Mouse (Mus musculus): Measurements from ENCODE around the gene Dync1i1. TPM values are rescaled to one million over a fixed set of nuclear protein-coding genes. Genes with fewer than 3 reads are reported as not detected.

Gene Dync1i1
- polyA plus RNA-seq, 1 experiment from 2014 or later = 0.79 TPM

- H3K4me2 ChIP-seq (ENCODE audit: low read depth, low read length) = no peak overlapping the region
- no peak overlapping the region for H3K4me3 ChIP-seq (replicated peaks; ENCODE audit: low read length)
- H3K27me3 ChIP-seq (ENCODE audit: control insufficient read depth, insufficient read depth, low read length) = no peaks in the 10 kb centered on the region
- ATAC-seq (ENCODE audit: insufficient read depth, low FRiP score) = no peak
- 59% methylated on average over 5 of the region's 5 CpGs for WGBS
- H3K4me1 ChIP-seq (ENCODE audit: control insufficient read depth, insufficient read depth, low read length) = no peaks in the 10 kb centered on the region
- no peaks in the 10 kb centered on the region for H3K36me3 ChIP-seq (ENCODE audit: control insufficient read depth, insufficient read depth, low read length)
- no peak overlapping the region for H3K27ac ChIP-seq (ENCODE audit: low read length)
- H3K9me3 ChIP-seq (replicated peaks; ENCODE audit: control insufficient read depth, low read length) = no peaks in the 10 kb centered on the region
- H3K9ac ChIP-seq (ENCODE audit: low read length) = no peak overlapping the region
These were observed 68.8 kb downstream of the Dync1i1 start for GRCm38 (mm10) chr6:5794106-5794753.

DNA sequence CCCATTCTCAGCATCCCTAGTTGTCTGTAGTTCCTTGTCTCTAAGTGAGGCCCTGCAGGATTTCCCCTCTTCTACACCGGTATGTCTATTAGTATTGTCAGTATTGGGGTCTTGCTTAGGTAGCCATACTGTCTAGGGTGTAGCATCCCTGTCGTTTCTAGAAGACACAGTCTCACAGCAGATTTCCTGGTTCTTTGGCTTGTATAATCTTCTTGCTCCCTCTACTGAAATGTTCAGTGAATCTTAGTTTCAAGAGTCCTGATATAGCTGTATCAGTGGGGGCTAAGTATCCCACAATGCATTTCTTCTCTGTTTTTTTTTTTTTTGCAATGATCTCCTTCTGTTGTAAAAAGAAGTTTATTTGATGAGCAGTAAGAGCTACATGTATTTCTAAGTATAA lies 69.9 kb downstream of the Dync1i1 start:
- no peak overlapping the region for H3K4me3 ChIP-seq (replicated peaks; ENCODE audit: low read length)
- H3K4me1 ChIP-seq (ENCODE audit: control insufficient read depth, insufficient read depth, low read length) = no peaks in the 10 kb centered on the region
- H3K36me3 ChIP-seq (ENCODE audit: control insufficient read depth, insufficient read depth, low read length) = no peaks in the 10 kb centered on the region
- H3K27ac ChIP-seq (ENCODE audit: low read length) = no peak overlapping the region
- no peak for ATAC-seq (ENCODE audit: insufficient read depth, low FRiP score)
- H3K9ac ChIP-seq (ENCODE audit: low read length) = no peak overlapping the region
- no peaks in the 10 kb centered on the region for H3K9me3 ChIP-seq (replicated peaks; ENCODE audit: control insufficient read depth, low read length)
- no peak overlapping the region for H3K4me2 ChIP-seq (ENCODE audit: low read depth, low read length)
- H3K27me3 ChIP-seq (ENCODE audit: control insufficient read depth, insufficient read depth, low read length) = no peaks in the 10 kb centered on the region
- WGBS = 66% methylated on average over 2 of the region's 2 CpGs

GRCm38 (mm10) chr6:5802124-5802839 lies 76.8 kb downstream of the Dync1i1 start:
- H3K36me3 ChIP-seq (ENCODE audit: control insufficient read depth, insufficient read depth, low read length) = no peaks in the 10 kb centered on the region
- no peak overlapping the region for H3K4me2 ChIP-seq (ENCODE audit: low read depth, low read length)
- 44% methylated on average over 6 of the region's 6 CpGs for WGBS
- H3K4me1 ChIP-seq (ENCODE audit: control insufficient read depth, insufficient read depth, low read length) = no peaks in the 10 kb centered on the region
- no peak overlapping the region for H3K4me3 ChIP-seq (replicated peaks; ENCODE audit: low read length)
- no peak overlapping the region for H3K27ac ChIP-seq (ENCODE audit: low read length)
- H3K27me3 ChIP-seq (ENCODE audit: control insufficient read depth, insufficient read depth, low read length) = no peaks in the 10 kb centered on the region
- no peaks in the 10 kb centered on the region for H3K9me3 ChIP-seq (replicated peaks; ENCODE audit: control insufficient read depth, low read length)
- ATAC-seq (ENCODE audit: insufficient read depth, low FRiP score) = peak; percentile 56; the same call in 1 of the 2 replicates
- H3K9ac ChIP-seq (ENCODE audit: low read length) = no peak overlapping the region

- no peak overlapping the region for H3K27ac ChIP-seq (ENCODE audit: low read length)
- ATAC-seq (ENCODE audit: insufficient read depth, low FRiP score) = no peak
- 51% methylated on average over 11 of the region's 11 CpGs for WGBS
- H3K9ac ChIP-seq (ENCODE audit: low read length) = no peak overlapping the region
- H3K36me3 ChIP-seq (ENCODE audit: control insufficient read depth, insufficient read depth, low read length) = no peaks in the 10 kb centered on the region
- H3K4me2 ChIP-seq (ENCODE audit: low read depth, low read length) = no peak overlapping the region
- no peak overlapping the region for H3K4me3 ChIP-seq (replicated peaks; ENCODE audit: low read length)
- H3K9me3 ChIP-seq (replicated peaks; ENCODE audit: control insufficient read depth, low read length) = no peaks in the 10 kb centered on the region
- no peaks in the 10 kb centered on the region for H3K27me3 ChIP-seq (ENCODE audit: control insufficient read depth, insufficient read depth, low read length)
- no peaks in the 10 kb centered on the region for H3K4me1 ChIP-seq (ENCODE audit: control insufficient read depth, insufficient read depth, low read length)
These were observed 77.5 kb downstream of the Dync1i1 start for GRCm38 (mm10) chr6:5802840-5803491.

DNA sequence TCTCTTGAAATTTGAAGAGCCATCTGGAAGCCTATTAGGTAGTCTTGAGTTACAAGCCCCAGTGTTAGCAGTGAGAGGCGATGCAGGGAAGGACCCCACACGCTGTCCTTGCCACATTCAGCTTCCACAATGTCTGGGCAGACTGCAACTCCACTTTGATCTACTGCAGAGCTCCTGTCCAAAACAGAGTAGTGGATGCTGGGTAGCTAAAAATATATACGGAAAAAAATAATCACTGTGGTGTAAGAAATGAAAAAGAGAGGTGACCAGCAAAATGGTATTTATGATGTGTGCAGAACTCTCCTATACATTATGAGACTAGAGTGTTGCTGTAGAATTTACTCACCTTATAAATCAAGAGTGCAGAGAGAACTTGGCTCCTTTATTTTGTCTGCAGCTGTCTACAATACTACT lies 82.6 kb downstream of the Dync1i1 start:
- no peaks in the 10 kb centered on the region for H3K27me3 ChIP-seq (ENCODE audit: control insufficient read depth, insufficient read depth, low read length)
- ATAC-seq (ENCODE audit: insufficient read depth, low FRiP score) = peak; percentile 53; the same call in 1 of the 2 replicates
- H3K4me2 ChIP-seq (ENCODE audit: low read depth, low read length) = no peak overlapping the region
- no peak overlapping the region for H3K9ac ChIP-seq (ENCODE audit: low read length)
- H3K4me3 ChIP-seq (replicated peaks; ENCODE audit: low read length) = no peak overlapping the region
- H3K9me3 ChIP-seq (replicated peaks; ENCODE audit: control insufficient read depth, low read length) = no peaks in the 10 kb centered on the region
- H3K27ac ChIP-seq (ENCODE audit: low read length) = no peak overlapping the region
- 44% methylated on average over 3 of the region's 3 CpGs for WGBS
- H3K36me3 ChIP-seq (ENCODE audit: control insufficient read depth, insufficient read depth, low read length) = no peaks in the 10 kb centered on the region
- H3K4me1 ChIP-seq (ENCODE audit: control insufficient read depth, insufficient read depth, low read length) = no peaks in the 10 kb centered on the region

- WGBS = 60% methylated on average over 1 of the region's 1 CpGs
- H3K9ac ChIP-seq (ENCODE audit: low read length) = no peak overlapping the region
These were observed 86.6 kb downstream of the Dync1i1 start for GRCm38 (mm10) chr6:5812076-5812475.

DNA sequence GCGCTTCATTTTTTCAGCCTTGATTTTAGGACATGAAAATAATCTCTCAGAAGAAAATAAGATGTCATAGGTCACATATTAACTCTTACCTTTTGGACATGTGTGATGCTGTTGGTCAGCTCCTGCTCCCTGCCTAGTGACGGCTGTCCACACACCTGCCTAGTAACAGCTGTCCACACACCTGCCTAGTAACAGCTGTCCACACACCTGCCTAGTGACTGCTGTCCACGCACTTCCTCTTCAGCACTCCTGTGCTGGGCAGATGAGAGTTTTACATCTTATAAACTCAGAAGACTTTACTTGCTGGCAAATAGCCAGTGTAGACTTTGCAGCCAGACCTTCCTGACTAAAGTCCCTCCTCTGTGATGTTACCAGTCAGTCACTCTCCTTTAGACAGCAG lies 94.2 kb downstream of the Dync1i1 start:
- no peak overlapping the region for H3K9ac ChIP-seq (ENCODE audit: low read length)
- ATAC-seq (ENCODE audit: insufficient read depth, low FRiP score) = no peak
- no peak overlapping the region for H3K4me3 ChIP-seq (replicated peaks; ENCODE audit: low read length)
- H3K4me1 ChIP-seq (ENCODE audit: control insufficient read depth, insufficient read depth, low read length) = no peaks in the 10 kb centered on the region
- H3K27ac ChIP-seq (ENCODE audit: low read length) = no peak overlapping the region
- WGBS = 55% methylated on average over 3 of the region's 3 CpGs
- H3K9me3 ChIP-seq (replicated peaks; ENCODE audit: control insufficient read depth, low read length) = no peaks in the 10 kb centered on the region
- H3K4me2 ChIP-seq (ENCODE audit: low read depth, low read length) = no peak overlapping the region
- no peaks in the 10 kb centered on the region for H3K36me3 ChIP-seq (ENCODE audit: control insufficient read depth, insufficient read depth, low read length)
- H3K27me3 ChIP-seq (ENCODE audit: control insufficient read depth, insufficient read depth, low read length) = no peaks in the 10 kb centered on the region

More at GRCm38 (mm10) chr6:5812076-5812475, 86.6 kb downstream of the Dync1i1 start:
- H3K4me3 ChIP-seq (replicated peaks; ENCODE audit: low read length) = no peak overlapping the region
- H3K4me2 ChIP-seq (ENCODE audit: low read depth, low read length) = no peak overlapping the region
- H3K9me3 ChIP-seq (replicated peaks; ENCODE audit: control insufficient read depth, low read length) = no peaks in the 10 kb centered on the region
- no peak overlapping the region for H3K27ac ChIP-seq (ENCODE audit: low read length)
- no peaks in the 10 kb centered on the region for H3K4me1 ChIP-seq (ENCODE audit: control insufficient read depth, insufficient read depth, low read length)
- H3K36me3 ChIP-seq (ENCODE audit: control insufficient read depth, insufficient read depth, low read length) = no peaks in the 10 kb centered on the region
- no peaks in the 10 kb centered on the region for H3K27me3 ChIP-seq (ENCODE audit: control insufficient read depth, insufficient read depth, low read length)
- no peak for ATAC-seq (ENCODE audit: insufficient read depth, low FRiP score)

- Histone ChIP-seq H3K27ac (ENCODE audit: low read length) (no peak overlapping the region), H3K4me1 (ENCODE audit: control insufficient read depth, insufficient read depth, low read length) (no peaks in the 10 kb centered on the region), H3K27me3 (ENCODE audit: control insufficient read depth, insufficient read depth, low read length) (no peaks in the 10 kb centered on the region), H3K9ac (ENCODE audit: low read length) (no peak overlapping the region), H3K36me3 (ENCODE audit: control insufficient read depth, insufficient read depth, low read length) (no peaks in the 10 kb centered on the region), H3K9me3 (replicated peaks; ENCODE audit: control insufficient read depth, low read length) (no peaks in the 10 kb centered on the region), H3K4me2 (ENCODE audit: low read depth, low read length) (no peak overlapping the region), H3K4me3 (replicated peaks; ENCODE audit: low read length) (no peak overlapping the region)
- WGBS = 67% methylated on average over 3 of the region's 3 CpGs
- no peak for ATAC-seq (ENCODE audit: insufficient read depth, low FRiP score)
These were observed 100.0 kb downstream of the Dync1i1 start for GRCm38 (mm10) chr6:5825461-5825860.

DNA sequence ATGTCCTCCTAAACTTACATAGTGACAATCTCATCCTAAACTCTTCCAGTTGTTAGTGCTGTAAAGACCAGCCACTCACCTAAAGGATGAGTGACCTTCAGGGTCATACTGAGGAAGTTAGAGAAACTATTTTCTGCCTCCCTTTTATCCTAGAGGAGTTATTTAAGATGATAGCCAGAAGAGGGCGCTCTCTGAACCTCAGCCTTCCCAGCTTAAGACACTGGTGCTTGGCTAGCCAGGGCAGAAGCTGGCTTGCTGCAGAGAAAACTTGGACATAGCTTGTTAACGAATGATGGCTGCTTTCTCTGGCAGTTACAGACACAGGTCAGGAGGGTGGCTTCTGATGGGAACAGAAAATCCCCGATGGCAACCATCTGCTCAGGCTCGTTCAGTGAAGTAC lies 101.6 kb downstream of the Dync1i1 start:
- H3K9ac ChIP-seq (ENCODE audit: low read length) = no peak overlapping the region
- no peaks in the 10 kb centered on the region for H3K9me3 ChIP-seq (replicated peaks; ENCODE audit: control insufficient read depth, low read length)
- H3K36me3 ChIP-seq (ENCODE audit: control insufficient read depth, insufficient read depth, low read length) = no peaks in the 10 kb centered on the region
- 52% methylated on average over 4 of the region's 4 CpGs for WGBS
- H3K27ac ChIP-seq (ENCODE audit: low read length) = no peak overlapping the region
- no peaks in the 10 kb centered on the region for H3K27me3 ChIP-seq (ENCODE audit: control insufficient read depth, insufficient read depth, low read length)
- no peak overlapping the region for H3K4me2 ChIP-seq (ENCODE audit: low read depth, low read length)
- no peak for ATAC-seq (ENCODE audit: insufficient read depth, low FRiP score)
- no peak overlapping the region for H3K4me3 ChIP-seq (replicated peaks; ENCODE audit: low read length)
- H3K4me1 ChIP-seq (ENCODE audit: control insufficient read depth, insufficient read depth, low read length) = no peaks in the 10 kb centered on the region
